Mouse (Mus musculus) megakaryocyte, embryonic 14.5 days (primary cell): Measurements from ENCODE around the gene Krt86.

ENCODE experiments used
- FLI1 ChIP-seq: IDR thresholded peaks from 2 replicates; pipeline ENCODE4 v1.6.1; 2012; ENCODE audit warnings: low read length, inconsistent platforms, mixed read lengths
- GATA1 ChIP-seq: IDR thresholded peaks from 3 replicates; pipeline ENCODE4 v1.6.1; 2012; ENCODE audit warnings: mixed read lengths, low read length, inconsistent platforms, borderline replicate concordance

- no peak for TF ChIP-seq GATA1
- TF ChIP-seq FLI1, result no peak
These were observed 23.9 kb downstream of the Krt86 start for GRCm38 (mm10) chr15:101497181-101497580.
